Mouse (Mus musculus) liver, embryonic 11.5 days (tissue): ENCODE data around the gene Tmem256. TPM values are rescaled to one million over a fixed set of nuclear protein-coding genes. Genes with fewer than 3 reads are reported as not detected.

Source experiments
- ATAC-seq: fragments of 200-750 bp; cut with Nextera tagmentation; replicated peaks from 2 replicates; pipeline ENCODE4 v1.8.0; 2017; ENCODE audit warnings: moderate number of reproducible peaks, mild to moderate bottlenecking, moderate TSS enrichment, moderate library complexity; ENCODE audit not compliant: low FRiP score
- DNase-seq: peaks from one replicate; pipeline ENCODE4 v3.0.0-alpha.2; 2017; ENCODE audit warnings: low spot score
- H3K27ac ChIP-seq: fragments of 300-500 bp; sonication (generic); 2 replicates; pipeline ENCODE4 v1.5.1; 2014; ENCODE audit warnings: mild to moderate bottlenecking, low read depth, low read length, control low read depth
- H3K27me3 ChIP-seq: fragments of 300-500 bp; sonication (generic); replicated peaks from 2 replicates; pipeline ENCODE4 v1.6.1; 2014; ENCODE audit warnings: low read length, mixed read lengths; ENCODE audit not compliant: control insufficient read depth, insufficient read depth
- H3K36me3 ChIP-seq: fragments of 300-500 bp; sonication (generic); 2 replicates; pipeline ENCODE4 v1.6.1; 2014; ENCODE audit warnings: mild to moderate bottlenecking, low read length, moderate library complexity, mixed read lengths; ENCODE audit not compliant: control insufficient read depth, insufficient read depth
- H3K4me1 ChIP-seq: fragments of 300-500 bp; sonication (generic); replicated peaks from 2 replicates; pipeline ENCODE4 v1.6.1; 2014; ENCODE audit warnings: low read length, mixed read lengths; ENCODE audit not compliant: control insufficient read depth, insufficient read depth
- H3K4me2 ChIP-seq: fragments of 300-500 bp; sonication (generic); 2 replicates; pipeline ENCODE4 v1.6.1; 2014; ENCODE audit warnings: mild to moderate bottlenecking, control low read depth, moderate library complexity
- H3K4me3 ChIP-seq: fragments of 300-500 bp; sonication (generic); 2 replicates; pipeline ENCODE4 v1.5.1; 2014; ENCODE audit warnings: low read depth, low read length, control low read depth
- H3K9ac ChIP-seq: fragments of 300-500 bp; sonication (generic); 2 replicates; pipeline ENCODE4 v1.6.1; 2014; ENCODE audit warnings: low read depth, low read length, control low read depth
- H3K9me3 ChIP-seq: fragments of 300-500 bp; sonication (generic); 2 replicates; pipeline ENCODE4 v1.6.1; 2016; ENCODE audit warnings: low read length, inconsistent platforms, mixed read lengths; ENCODE audit not compliant: control insufficient read depth
- WGBS: fragments of 180-500 bp; shearing (Covaris S2); extraction: QIAGEN DNeasy Blood & Tissue Kit; methylation state at CpG from one replicate; pipeline ENCODE4 v1.1.7; 2014; 5-methylcytosine and 5-hydroxymethylcytosine counted together
- polyA plus RNA-seq: library from polyadenylated mRNA; unstranded; fragments of >200 nt; fragmentation: Nextera tagmentation; extraction: Ambion mirVana; gene quantifications from 2 replicates; pipeline ENCODE4 v1.2.1, GENCODE M21; 2014

Tmem256 gene
- polyA plus RNA-seq, 1 experiment from 2014 or later = 370 TPM

DNA sequence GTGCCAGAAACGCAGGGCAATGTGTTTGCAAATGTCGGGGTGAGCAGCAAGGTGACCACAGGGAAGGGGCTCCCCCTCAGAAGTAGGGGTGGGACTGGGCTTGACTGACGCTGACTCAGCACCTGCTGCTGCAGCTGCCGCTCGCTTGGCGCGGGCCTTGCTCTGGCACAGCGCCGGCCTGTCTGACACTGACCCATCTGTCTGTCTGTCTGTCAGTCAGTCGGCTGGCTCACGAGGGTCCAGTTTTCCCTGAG lies 38.2 kb upstream of the Tmem256 start:
- WGBS = 2% methylated on average over 11 of the region's 11 CpGs
- Histone ChIP-seq H3K4me3 (peak overlapping the region; percentile 51), H3K27ac (no peak overlapping the region), H3K4me2 (peak overlapping the region; percentile 94), H3K27me3 (peaks cover 80% of the 10 kb centered on the region), H3K36me3 (no peaks in the 10 kb centered on the region), H3K9ac (peak overlapping the region; percentile 35; the same call in 1 of the 2 replicates), H3K4me1 (peaks cover 45% of the 10 kb centered on the region), H3K9me3 (no peaks in the 10 kb centered on the region)
- DNase-seq (no peak), ATAC-seq (no peak)

DNA sequence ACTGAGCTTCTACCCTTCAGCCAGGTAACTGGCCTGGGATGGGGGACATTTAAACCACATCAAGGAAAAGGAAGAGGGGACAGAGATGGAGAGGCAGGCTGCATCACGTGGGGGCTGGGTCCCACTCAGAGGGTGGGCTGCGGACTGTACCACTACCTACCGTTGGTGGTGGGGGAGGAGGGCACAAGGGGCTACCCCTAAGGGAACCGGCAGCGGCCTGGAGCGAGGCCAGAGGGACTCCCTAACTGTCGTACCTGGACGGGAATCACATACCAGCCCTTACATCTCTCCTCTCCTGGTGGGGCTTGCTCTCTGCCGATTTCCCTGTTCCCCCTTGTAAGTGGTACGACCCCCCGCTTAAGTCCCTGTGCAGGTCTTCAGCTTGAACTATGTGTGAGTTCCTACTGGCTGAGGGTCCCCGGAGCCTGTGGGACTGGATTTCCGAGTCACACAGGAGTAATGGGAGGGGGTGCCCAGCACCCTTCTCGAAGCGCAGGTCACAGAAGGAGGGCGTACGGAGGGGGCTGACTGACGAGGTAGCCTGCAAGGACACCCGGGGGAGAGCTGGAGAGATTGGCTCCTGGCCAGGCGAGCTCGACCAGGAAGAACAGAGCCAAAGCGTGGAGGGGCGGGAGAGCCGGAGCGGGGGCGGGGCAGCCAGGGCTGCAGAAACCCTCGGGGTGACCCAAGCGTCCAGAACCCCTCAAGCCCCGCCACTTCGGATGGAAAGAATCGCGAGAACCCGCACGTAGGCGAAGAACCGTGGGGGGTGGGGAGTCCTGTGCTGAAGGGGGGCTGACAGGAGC lies 37.7 kb upstream of the Tmem256 start:
- peak overlapping the region; percentile 51 for H3K4me3 ChIP-seq
- WGBS = 1% methylated on average over 36 of the region's 36 CpGs
- DNase-seq (peak; percentile 79), ATAC-seq (no peak)
- peaks cover 46% of the 10 kb centered on the region for H3K4me1 ChIP-seq
- H3K27me3 ChIP-seq = peaks cover 85% of the 10 kb centered on the region
- no peaks in the 10 kb centered on the region for H3K36me3 ChIP-seq
- peak overlapping the region; percentile 94 for H3K4me2 ChIP-seq
- H3K9ac ChIP-seq = peak overlapping the region; percentile 35
- H3K27ac ChIP-seq = peak overlapping the region; percentile 16; the same call in 1 of the 2 replicates
- no peaks in the 10 kb centered on the region for H3K9me3 ChIP-seq

DNA sequence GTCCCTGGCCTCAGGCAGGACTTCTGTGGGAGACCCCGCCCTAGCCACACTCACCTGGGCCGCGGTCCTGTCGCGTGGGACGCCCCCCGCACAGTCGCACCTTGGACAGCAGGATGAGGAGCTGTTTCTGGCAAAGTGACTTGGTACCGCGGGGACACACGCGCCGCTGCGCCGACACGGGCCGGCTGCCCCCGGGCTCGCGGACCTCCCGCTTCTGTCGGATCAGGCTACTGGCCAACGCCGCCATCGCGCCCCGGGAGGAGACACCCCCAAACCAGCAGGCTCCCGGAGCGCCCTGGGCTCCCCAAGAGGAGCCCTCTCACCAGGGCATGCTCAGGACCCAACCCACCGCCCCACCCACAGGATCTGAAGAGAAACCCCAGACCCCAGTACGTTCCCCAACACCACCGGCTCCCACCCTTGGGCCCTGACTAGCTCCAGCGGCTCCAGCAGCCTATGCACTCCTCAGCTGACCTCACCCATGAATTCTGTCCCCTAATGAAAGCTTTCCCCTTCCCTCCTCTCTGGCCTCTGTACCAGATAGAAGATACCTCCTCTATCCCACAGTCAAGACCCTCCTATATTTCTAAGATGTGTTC lies 36.8 kb upstream of the Tmem256 start, which contains the start of gene Fgf11:
Gene Fgf11 (minus strand): TSS at position 479 of the 599 bp plus-strand sequence.
- Histone ChIP-seq H3K27me3 (peaks cover 83% of the 10 kb centered on the region), H3K9ac (peak within 1 kb of the TSS; percentile 59), H3K4me2 (peak within 1 kb of the TSS; percentile 94), H3K36me3 (no peaks in the 10 kb centered on the region), H3K4me3 (peak within 1 kb of the TSS; percentile 58), H3K9me3 (no peaks in the 10 kb centered on the region), H3K4me1 (peaks cover 46% of the 10 kb centered on the region), H3K27ac (peak within 1 kb of the TSS; percentile 16; the same call in 1 of the 2 replicates)
- ATAC-seq = no peak
- DNase-seq = no peak
- WGBS = 3% methylated on average over 33 of the region's 33 CpGs

DNA sequence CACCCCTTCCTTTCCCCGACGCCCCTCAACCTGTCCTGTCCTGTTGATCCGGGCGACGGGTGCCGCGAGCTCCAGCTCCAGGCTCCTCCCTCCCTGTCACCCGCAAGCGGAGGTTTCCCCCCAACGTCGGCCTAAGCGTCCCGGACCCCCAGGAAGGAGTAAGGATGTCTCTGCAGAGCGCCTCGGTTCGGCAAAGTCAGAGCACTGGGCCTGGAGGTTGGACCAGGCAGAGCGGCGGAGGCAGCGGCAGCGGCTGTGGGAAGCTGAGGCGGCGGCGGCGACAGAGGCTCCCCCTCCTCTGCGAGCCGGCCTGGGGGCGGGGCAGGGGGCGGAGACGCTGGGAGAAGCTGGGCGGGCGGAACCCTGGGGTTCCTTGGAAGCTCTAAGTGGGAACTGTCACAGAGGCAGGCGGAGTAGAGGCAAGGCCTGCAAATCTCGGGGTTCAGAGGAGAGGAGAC lies 35.6 kb upstream of the Tmem256 start:
- peak; percentile 86 for DNase-seq
- H3K4me1 ChIP-seq = peaks cover 46% of the 10 kb centered on the region
- peak; percentile 35; the same call in 1 of the 2 replicates for ATAC-seq
- H3K9me3 ChIP-seq = no peaks in the 10 kb centered on the region
- no peak overlapping the region; the same call in 1 of the 2 replicates for H3K27ac ChIP-seq
- WGBS = 0% methylated on average over 31 of the region's 33 CpGs
- H3K36me3 ChIP-seq = no peaks in the 10 kb centered on the region
- peak overlapping the region; percentile 94 for H3K4me2 ChIP-seq
- H3K4me3 ChIP-seq = peak overlapping the region; percentile 58
- H3K27me3 ChIP-seq = peaks cover 81% of the 10 kb centered on the region
- peak overlapping the region; percentile 59; the same call in 1 of the 2 replicates for H3K9ac ChIP-seq

DNA sequence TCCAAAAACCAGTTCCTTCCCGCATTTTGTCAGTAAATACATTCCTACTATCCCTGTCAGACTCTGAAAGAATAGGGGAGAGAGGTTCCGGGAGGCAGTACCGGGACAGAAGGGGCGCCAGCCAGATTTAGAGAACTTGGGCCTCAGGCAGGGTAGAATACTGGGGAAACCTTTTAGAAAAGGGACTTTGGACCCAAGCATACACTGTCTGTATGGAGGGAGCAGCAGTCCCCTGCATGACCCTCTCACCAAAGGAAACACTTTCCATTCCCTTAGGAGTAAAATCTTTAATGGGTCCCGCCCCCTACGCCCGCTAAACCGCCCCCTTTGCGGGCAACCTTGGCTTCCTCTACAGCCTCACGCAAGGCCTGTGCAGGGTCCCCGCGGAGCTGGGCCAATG lies 35.0 kb upstream of the Tmem256 start:
- WGBS = 2% methylated on average over 12 of the region's 12 CpGs
- H3K27ac ChIP-seq = no peak overlapping the region
- DNase-seq (no peak), ATAC-seq (peak; percentile 33)
- H3K36me3 ChIP-seq = no peaks in the 10 kb centered on the region
- H3K27me3 ChIP-seq = peaks cover 76% of the 10 kb centered on the region
- peak overlapping the region; percentile 94 for H3K4me2 ChIP-seq
- no peaks in the 10 kb centered on the region for H3K9me3 ChIP-seq
- peaks cover 46% of the 10 kb centered on the region for H3K4me1 ChIP-seq
- H3K9ac ChIP-seq = peak overlapping the region; percentile 59
- peak overlapping the region; percentile 58 for H3K4me3 ChIP-seq

DNA sequence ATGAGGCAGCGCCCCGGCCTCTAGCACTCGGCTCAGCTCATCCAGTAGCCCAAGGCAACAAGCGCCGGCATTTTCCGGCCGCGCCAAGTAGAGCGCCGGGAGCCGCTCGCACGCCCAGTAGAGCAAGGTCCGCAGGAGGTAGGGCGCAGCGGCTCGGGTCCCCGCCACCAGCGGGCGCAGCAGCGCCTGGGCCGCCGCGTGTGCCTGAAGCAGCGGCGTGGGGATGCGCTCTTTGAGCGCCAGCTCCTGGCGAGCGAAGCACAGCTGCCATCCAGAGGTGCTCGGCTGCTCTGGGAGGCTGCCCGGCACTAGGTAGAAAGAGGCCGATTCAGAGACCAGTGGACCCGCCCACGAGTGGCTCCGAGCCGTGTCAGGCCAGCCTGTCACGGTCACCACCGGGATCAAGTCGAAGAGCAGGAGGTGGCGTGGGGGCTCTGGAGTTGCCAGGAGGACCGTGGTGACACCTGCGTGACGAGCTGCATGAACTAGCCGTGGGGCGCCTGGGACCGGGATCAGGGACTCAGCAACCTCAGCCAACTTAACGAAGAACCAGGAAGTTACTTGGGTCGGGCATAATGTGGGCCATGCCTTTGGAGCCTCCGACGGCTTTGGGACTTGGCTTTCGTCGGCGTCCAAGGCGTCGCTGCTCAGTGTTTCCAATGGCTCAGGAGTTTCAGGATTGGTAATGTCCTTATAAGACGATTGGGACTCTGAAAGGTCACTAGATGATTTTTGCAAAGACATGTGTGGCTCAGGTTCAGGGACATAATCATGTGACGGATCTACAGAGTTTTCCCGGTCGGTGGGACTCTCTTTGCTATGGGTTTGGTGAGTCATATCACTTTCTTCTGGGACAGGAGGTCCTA lies 34.3 kb upstream of the Tmem256 start:
- WGBS = 2% methylated on average over 60 of the region's 60 CpGs
- peaks cover 71% of the 10 kb centered on the region for H3K27me3 ChIP-seq
- peaks cover 46% of the 10 kb centered on the region for H3K4me1 ChIP-seq

DNA sequence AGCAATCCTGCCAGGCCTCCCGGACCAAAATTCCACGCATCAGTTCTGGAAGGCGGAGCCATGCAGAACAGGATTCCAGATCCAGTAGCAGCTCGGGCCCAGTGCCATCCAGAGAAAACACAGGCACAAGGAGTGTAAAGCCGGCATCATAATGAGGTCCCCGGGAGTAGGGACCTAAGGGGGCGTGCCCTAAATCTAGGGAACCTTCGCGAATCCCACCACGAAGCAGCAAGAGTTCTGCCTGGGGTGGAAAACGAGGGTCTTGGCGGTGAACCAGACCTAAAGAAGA lies 33.7 kb upstream of the Tmem256 start:
- peak overlapping the region; percentile 58 for H3K4me3 ChIP-seq
- DNase-seq (no peak), ATAC-seq (no peak)
- H3K4me1 ChIP-seq = peaks cover 43% of the 10 kb centered on the region
- peaks cover 65% of the 10 kb centered on the region for H3K27me3 ChIP-seq
- peak overlapping the region; percentile 94 for H3K4me2 ChIP-seq
- no peak overlapping the region; the same call in 1 of the 2 replicates for H3K9ac ChIP-seq
- WGBS = 14% methylated on average over 12 of the region's 12 CpGs
- no peaks in the 10 kb centered on the region for H3K36me3 ChIP-seq
- H3K9me3 ChIP-seq = no peaks in the 10 kb centered on the region
- no peak overlapping the region for H3K27ac ChIP-seq

More for the DNA sequence above, 34.3 kb upstream of the Tmem256 start:
- peak overlapping the region; percentile 58 for H3K4me3 ChIP-seq
- no peak overlapping the region for H3K27ac ChIP-seq
- H3K36me3 ChIP-seq = no peaks in the 10 kb centered on the region
- peak overlapping the region; percentile 94 for H3K4me2 ChIP-seq
- peak; percentile 76 for ATAC-seq
- no peaks in the 10 kb centered on the region for H3K9me3 ChIP-seq
- peak; percentile 68 for DNase-seq
- peak overlapping the region; percentile 59 for H3K9ac ChIP-seq
